Mouse (Mus musculus) CH12.LX (cell line): ENCODE measurements at regions not wholly inside any gene's neighbourhood (a gene's known extent, or its start where the extent isn't known, plus 50 kb on each side); places are given as distances from the start of the nearest gene placed in this dataset.
A peak's percentile ranks its signal among the peaks of the same experiment; 100 is the strongest.

ENCODE experiments used
- DNase-seq: peaks from one replicate; pipeline ENCODE4 v3.0.0-alpha.2; 2013; ENCODE audit errors: extremely low read depth
- H3K27ac ChIP-seq: 2 replicates; pipeline ENCODE4 v1.5.1; 2012; ENCODE audit warnings: low read depth, mild to moderate bottlenecking, control low read depth, moderate library complexity; ENCODE audit not compliant: insufficient read depth
- H3K27me3 ChIP-seq: replicated peaks from 2 replicates; pipeline ENCODE3; 2012; ENCODE audit warnings: inconsistent platforms
- H3K36me3 ChIP-seq, 2 experiments: replicated peaks in 1 of 2; 2 replicates each; pipeline versions ENCODE3 to v1.6.1; 2012; ENCODE audit warnings: inconsistent platforms in 1 of 2, low read length in 1 of 2, mild to moderate bottlenecking in 1 of 2, mixed read lengths in 1 of 2, moderate library complexity in 1 of 2; ENCODE audit not compliant: control insufficient read depth in 1 of 2, insufficient read depth in 1 of 2
- H3K4me1 ChIP-seq, 2 experiments: 2 replicates each; pipeline ENCODE4 v1.6.1; 2012; ENCODE audit warnings: inconsistent platforms in 1 of 2, moderate library complexity in 1 of 2; ENCODE audit not compliant: insufficient read depth in 2 of 2, control insufficient read depth in 1 of 2
- H3K4me2 ChIP-seq: 2 replicates; pipeline ENCODE4 v1.6.1; 2012; ENCODE audit warnings: low read depth, mild to moderate bottlenecking, control low read depth; ENCODE audit not compliant: poor library complexity, insufficient read depth, severe bottlenecking
- H3K4me3 ChIP-seq, 3 experiments: fragments of 150-350 bp in 1 of 3; sonication (generic) in 1 of 3; replicated peaks in 1 of 3; 2 replicates each; pipeline versions ENCODE3 to v1.5.1; 2011 to 2012; ENCODE audit warnings: low read depth in 2 of 3, low read length in 2 of 3, mild to moderate bottlenecking in 2 of 3, moderate library complexity in 2 of 3, control low read depth in 1 of 3, improper control_type of control experiment in 1 of 3, inconsistent platforms in 1 of 3, mixed read lengths in 1 of 3; ENCODE audit not compliant: poor library complexity in 1 of 3
- H3K79me2 ChIP-seq: replicated peaks from 2 replicates; pipeline ENCODE4 v1.6.1; 2012; ENCODE audit warnings: mild to moderate bottlenecking, moderate library complexity; ENCODE audit not compliant: control insufficient read depth, poor library complexity, insufficient read depth, severe bottlenecking; ENCODE audit errors: extremely low read depth
- H3K9ac ChIP-seq: 2 replicates; pipeline ENCODE4 v1.6.1; 2012; ENCODE audit warnings: low read depth, mild to moderate bottlenecking, control low read depth, moderate library complexity; ENCODE audit not compliant: insufficient read depth
- H3K9me3 ChIP-seq: replicated peaks from 2 replicates; pipeline ENCODE3; 2012; ENCODE audit warnings: low read length, inconsistent platforms, mixed read lengths
- BHLHE40 ChIP-seq: IDR thresholded peaks from 2 replicates; pipeline ENCODE4 v1.6.1; 2011; ENCODE audit warnings: mild to moderate bottlenecking, low read depth, low read length, improper control_type of control experiment
- CHD1 ChIP-seq: IDR thresholded peaks from 2 replicates; pipeline ENCODE4 v1.6.1; 2012; ENCODE audit warnings: low read depth, low read length, improper control_type of control experiment, inconsistent platforms
- CHD2 ChIP-seq: IDR thresholded peaks from 2 replicates; pipeline ENCODE4 v1.6.1; 2011; ENCODE audit warnings: low read length, improper control_type of control experiment
- CTCF ChIP-seq, 2 experiments: IDR thresholded peaks in 1 of 2; conservative IDR thresholded peaks in 1 of 2; 2 replicates each; pipeline ENCODE4 v1.5.1; 2011 to 2012; ENCODE audit warnings: low read depth in 2 of 2, low read length in 2 of 2, improper control_type of control experiment in 1 of 2, inconsistent platforms in 1 of 2, mild to moderate bottlenecking in 1 of 2, moderate library complexity in 1 of 2
- E2F4 ChIP-seq: IDR thresholded peaks from 2 replicates; pipeline ENCODE4 v1.6.1; 2011; ENCODE audit warnings: low read depth, low read length, improper control_type of control experiment; ENCODE audit not compliant: insufficient replicate concordance
- ELF1 ChIP-seq: IDR thresholded peaks from 2 replicates; pipeline ENCODE4 v1.6.1; 2014; ENCODE audit warnings: low read depth, mild to moderate bottlenecking, inconsistent platforms, low read length, improper control_type of control experiment
- EP300 ChIP-seq: IDR thresholded peaks from 2 replicates; pipeline ENCODE4 v1.6.1; 2011; ENCODE audit warnings: low read length, improper control_type of control experiment
- ETS1 ChIP-seq: conservative IDR thresholded peaks from 2 replicates; pipeline ENCODE4 v1.6.1; 2012; ENCODE audit warnings: low read depth, mild to moderate bottlenecking, inconsistent platforms, low read length, improper control_type of control experiment, moderate library complexity
- HCFC1 ChIP-seq: IDR thresholded peaks from 2 replicates; pipeline ENCODE4 v1.6.1; 2012; ENCODE audit warnings: low read depth, mild to moderate bottlenecking, inconsistent platforms, low read length, improper control_type of control experiment
- IRF4 ChIP-seq: IDR thresholded peaks from 2 replicates; pipeline ENCODE4 v1.6.1; 2014; ENCODE audit warnings: low read depth, mild to moderate bottlenecking, inconsistent platforms, low read length, improper control_type of control experiment
- JUN ChIP-seq: IDR thresholded peaks from 2 replicates; pipeline ENCODE4 v1.6.1; 2011; ENCODE audit warnings: low read depth, mild to moderate bottlenecking, low read length, improper control_type of control experiment, moderate library complexity; ENCODE audit not compliant: insufficient read depth
- JUND ChIP-seq: conservative IDR thresholded peaks from 2 replicates; pipeline ENCODE4 v1.6.1; 2011; ENCODE audit warnings: low read depth, low read length, improper control_type of control experiment
- KAT2A ChIP-seq: IDR thresholded peaks from 2 replicates; pipeline ENCODE4 v1.6.1; 2012; ENCODE audit warnings: low read length, improper control_type of control experiment, inconsistent platforms; ENCODE audit not compliant: insufficient replicate concordance
- MAX ChIP-seq: IDR thresholded peaks from 2 replicates; pipeline ENCODE4 v1.6.1; 2011; ENCODE audit warnings: low read length, improper control_type of control experiment
- MAZ ChIP-seq: IDR thresholded peaks from 2 replicates; pipeline ENCODE4 v1.6.1; 2012; ENCODE audit warnings: low read depth, mild to moderate bottlenecking, inconsistent platforms, low read length, improper control_type of control experiment, moderate library complexity
- MEF2A ChIP-seq: IDR thresholded peaks from 2 replicates; pipeline ENCODE4 v1.6.1; 2014; ENCODE audit warnings: low read depth, mild to moderate bottlenecking, inconsistent platforms, low read length, improper control_type of control experiment, borderline replicate concordance
- MXI1 ChIP-seq: IDR thresholded peaks from 2 replicates; pipeline ENCODE4 v1.6.1; 2011; ENCODE audit warnings: mild to moderate bottlenecking, low read depth, low read length, improper control_type of control experiment
- MYC ChIP-seq: IDR thresholded peaks from 2 replicates; pipeline ENCODE4 v1.6.1; 2011; ENCODE audit warnings: low read depth, mild to moderate bottlenecking, improper control_type of control experiment, low read length
- NRF1 ChIP-seq: IDR thresholded peaks from 2 replicates; pipeline ENCODE4 v1.6.1; 2014; ENCODE audit warnings: low read depth, mild to moderate bottlenecking, inconsistent platforms, low read length, improper control_type of control experiment, moderate library complexity
- PAX5 ChIP-seq: IDR thresholded peaks from 2 replicates; pipeline ENCODE4 v1.6.1; 2012; ENCODE audit warnings: low read length, inconsistent platforms, mixed read lengths
- POLR2A ChIP-seq: IDR thresholded peaks from 2 replicates; pipeline ENCODE4 v1.6.1; 2011; ENCODE audit warnings: low read depth, mild to moderate bottlenecking, improper control_type of control experiment, low read length
- POLR2AphosphoS2 ChIP-seq: IDR thresholded peaks from 2 replicates; pipeline ENCODE4 v1.6.1; 2011; ENCODE audit warnings: low read depth, low read length, improper control_type of control experiment
- RAD21 ChIP-seq: IDR thresholded peaks from 2 replicates; pipeline ENCODE4 v1.6.1; 2011; ENCODE audit warnings: low read depth, mild to moderate bottlenecking, low read length, improper control_type of control experiment, moderate library complexity
- SIN3A ChIP-seq: IDR thresholded peaks from 2 replicates; pipeline ENCODE4 v1.6.1; 2012; ENCODE audit warnings: low read length, improper control_type of control experiment, inconsistent platforms
- SMC3 ChIP-seq: IDR thresholded peaks from 2 replicates; pipeline ENCODE4 v1.6.1; 2011; ENCODE audit warnings: low read depth, low read length, improper control_type of control experiment
- TBP ChIP-seq: conservative IDR thresholded peaks from 2 replicates; pipeline ENCODE4 v1.6.1; 2011; ENCODE audit warnings: low read depth, low read length, improper control_type of control experiment
- USF2 ChIP-seq: conservative IDR thresholded peaks from 2 replicates; pipeline ENCODE4 v1.6.1; 2011; ENCODE audit warnings: low read depth, low read length, improper control_type of control experiment
- ZC3H11A ChIP-seq: IDR thresholded peaks from 2 replicates; pipeline ENCODE4 v1.6.1; 2012; ENCODE audit warnings: low read depth, mild to moderate bottlenecking, inconsistent platforms, low read length, improper control_type of control experiment
- ZKSCAN1 ChIP-seq: IDR thresholded peaks from 2 replicates; pipeline ENCODE4 v1.6.1; 2012; ENCODE audit warnings: low read depth, inconsistent platforms, low read length, improper control_type of control experiment, borderline replicate concordance
- ZMIZ1 ChIP-seq: IDR thresholded peaks from 2 replicates; pipeline ENCODE4 v1.6.1; 2012; ENCODE audit warnings: low read depth, mild to moderate bottlenecking, inconsistent platforms, low read length, improper control_type of control experiment
- ZNF384 ChIP-seq: IDR thresholded peaks from 2 replicates; pipeline ENCODE4 v1.6.1; 2012; ENCODE audit warnings: low read depth, low read length, improper control_type of control experiment, inconsistent platforms
- dilution Hi-C: fragments of 300-500 bp; cut with MboI; formaldehyde crosslinking; loops from 2 replicates; pipeline ENCODE4 v1.14.3; 2020; ENCODE audit warnings: low sequenced_read_pairs; ENCODE audit not compliant: extremely low pct_unique_long_range_greater_than_20kb, extremely low pct_ligation_motif_present
- in situ Hi-C: fragments of 300-500 bp; cut with MboI; formaldehyde crosslinking; loops from 3 replicates; pipeline ENCODE4 v1.14.3; 2019; ENCODE audit warnings: low sequenced_read_pairs, low pct_ligation_motif_present, low pct_unique_long_range_greater_than_20kb, mixed read lengths

DNA sequence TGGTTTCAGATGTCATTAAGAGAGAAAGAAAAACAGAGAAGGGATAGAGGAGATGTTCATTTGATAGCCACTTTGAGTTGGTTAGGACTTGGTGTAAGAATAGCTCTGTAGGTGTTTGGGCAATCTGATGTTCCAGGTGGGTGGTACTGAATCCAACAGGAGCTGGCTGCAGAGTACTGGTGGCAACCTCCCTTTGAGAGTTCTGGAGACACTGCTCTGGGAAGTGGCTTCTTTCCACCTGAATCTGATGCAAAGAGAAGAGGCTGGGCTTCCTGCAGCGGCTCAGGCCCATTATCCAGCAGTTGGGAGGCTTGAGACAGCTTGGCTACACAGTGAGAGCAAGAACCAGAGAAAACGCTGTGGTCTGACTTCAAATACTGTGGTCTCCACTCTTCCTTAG is 77.0 kb upstream of the Podxl start:
- TF ChIP-seq EP300 (no peak), IRF4 (no peak), ZNF384 (no peak), CTCF (conservative IDR thresholded peaks at IDR 0.05 in 1 of 2, IDR thresholded peaks at IDR 0.05 in 1 of 2; ENCODE audit: low read depth in 2 of 2, low read length in 2 of 2) (no peak), KAT2A (no peak), E2F4 (no peak), HCFC1 (no peak), CHD2 (no peak), ZMIZ1 (no peak), ETS1 (no peak), BHLHE40 (no peak)
- no peak overlapping the region for H3K9ac ChIP-seq
- no peaks in the 10 kb centered on the region for H3K9me3 ChIP-seq
- in situ Hi-C loops, result loop anchor here (5.0 kb wide), 1 partner anchor 108 kb away; no protein-coding TSS in a partner anchor
- no peak for DNase-seq
- peaks cover 59% of the 10 kb centered on the region for H3K27me3 ChIP-seq
- H3K4me1 ChIP-seq, result peaks cover 4 to 5% of the 10 kb centered on the region in 2 experiments; a peak in 2 of 4 replicates
- no peak overlapping the region for H3K4me2 ChIP-seq
- no peak overlapping the region for H3K4me3 ChIP-seq
- H3K79me2 ChIP-seq, result no peaks in the 10 kb centered on the region
- no peaks in the 10 kb centered on the region for H3K36me3 ChIP-seq
- no peak overlapping the region for H3K27ac ChIP-seq
- dilution Hi-C loops, result no loop called here

DNA sequence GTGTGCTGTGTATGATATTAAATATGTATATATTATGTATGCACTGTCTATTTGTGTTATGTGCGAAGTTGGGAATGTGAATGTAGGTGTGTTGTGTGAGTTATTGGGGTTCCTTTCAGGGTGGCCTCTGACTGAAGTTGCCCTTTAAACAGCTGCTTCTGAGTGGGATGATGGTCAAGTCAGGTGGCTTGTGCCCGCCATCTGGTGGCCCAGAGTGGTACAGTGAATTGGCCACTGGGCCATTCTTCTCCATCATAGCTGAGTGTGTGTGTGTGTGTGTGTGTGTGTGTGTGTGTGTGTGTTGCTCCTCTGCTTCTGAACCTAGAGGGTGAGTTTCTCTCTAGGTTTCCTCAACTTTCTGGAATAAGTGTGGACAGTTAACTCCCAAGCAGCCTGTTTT is 75.7 kb upstream of the Podxl start:
- in situ Hi-C loops, result no loop called here

More for the DNA sequence above, 75.7 kb upstream of the Podxl start:
- Histone ChIP-seq H3K79me2 (no peaks in the 10 kb centered on the region), H3K9me3 (no peaks in the 10 kb centered on the region), H3K4me1 (peaks cover 4 to 5% of the 10 kb centered on the region in 2 experiments; a peak in 2 of 4 replicates), H3K27ac (no peak overlapping the region), H3K4me2 (no peak overlapping the region)
- peak; percentile 21 for DNase-seq
- dilution Hi-C loops, result no loop called here
- TF ChIP-seq E2F4 (no peak), MEF2A (no peak), HCFC1 (no peak), SIN3A (no peak), ELF1 (no peak), TBP (no peak), PAX5 (no peak), IRF4 (no peak), JUND (no peak), MAX (no peak), USF2 (no peak), MAZ (no peak), NRF1 (no peak), ETS1 (no peak), SMC3 (peak; percentile 91), MYC (no peak), CHD1 (no peak), POLR2A (no peak), MXI1 (no peak), CTCF (conservative IDR thresholded peaks at IDR 0.05 in 1 of 2, IDR thresholded peaks at IDR 0.05 in 1 of 2; ENCODE audit: low read depth in 2 of 2, low read length in 2 of 2) (peak; percentile 30 to 87; a peak in 2 of 4 replicates), POLR2AphosphoS2 (no peak), ZMIZ1 (no peak), RAD21 (peak; percentile 73), JUN (no peak), KAT2A (no peak), ZKSCAN1 (no peak), EP300 (no peak), ZC3H11A (peak; percentile 31)
- TF ChIP-seq, all 38 proteins: peak for 4
- H3K36me3 ChIP-seq, result no peaks in the 10 kb centered on the region
- H3K9ac ChIP-seq, result no peak overlapping the region
- no peak overlapping the region for H3K4me3 ChIP-seq
- peaks cover 56% of the 10 kb centered on the region for H3K27me3 ChIP-seq
